Comparison of ENCODE assay signal across 8 mouse cellular contexts in genomic region chr4:43672070-43672469, GRCm38 (mm10). TPM values are rescaled to one million over a fixed set of nuclear protein-coding genes. Genes with fewer than 3 reads are reported as not detected.
DNase-seq lines count a peak whose midpoint lies in the region; ATAC-seq lines count a peak whose summit lies in the region.

No protein-coding gene starts in this region.

- peaks cover 31% of the 10 kb centered on the region for H3K36me3 ChIP-seq in hindbrain, embryonic 15.5 days

- peak overlapping the region; percentile 91 for H3K4me2 ChIP-seq in hindbrain, embryonic 15.5 days

- no peaks in the 10 kb centered on the region for H3K9me3 ChIP-seq in hindbrain, embryonic 15.5 days

- no peaks in the 10 kb centered on the region for H3K27me3 ChIP-seq in hindbrain, embryonic 15.5 days

- WGBS in hindbrain, embryonic 15.5 days, result 0% methylated on average over 2 of the region's 2 CpGs

- no peak overlapping the region for H3K27ac ChIP-seq in hindbrain, embryonic 15.5 days (replicated peaks)

- no peak overlapping the region for H3K9ac ChIP-seq in hindbrain, embryonic 15.5 days

- H3K4me3 ChIP-seq in hindbrain, embryonic 15.5 days, result peak overlapping the region; percentile 93; the same call in 1 of the 2 replicates

- H3K4me1 ChIP-seq in hindbrain, embryonic 15.5 days (replicated peaks), result peaks cover 41% of the 10 kb centered on the region

- peak; percentile 28; the same call in 1 of the 2 replicates for ATAC-seq in hindbrain, embryonic 15.5 days (ENCODE audit: low FRiP score, low read depth)

- peak; percentile 81 for DNase-seq in Muller cell, postnatal 12 days (ENCODE audit: inconsistent ontology term)
- peak; percentile 84 for DNase-seq in cerebellum, adult 11 months
- DNase-seq in forelimb bud, embryonic 11.5 days (ENCODE audit: low read depth, low spot score), result peak; percentile 89
- DNase-seq in layer of hippocampus, postnatal 36 days, result peak; percentile 78 to 79
- peak; percentile 93 for DNase-seq in mesoderm, embryonic 11.5 days (ENCODE audit: low read depth, low spot score)
- DNase-seq in right cerebral cortex, postnatal 10 days (ENCODE audit: low spot score in 2 of 2), result peak; percentile 86 to 93
- peak; percentile 94 for DNase-seq in urinary bladder, postnatal 14 days (ENCODE audit: low spot score)

RNA-seq across cellular contexts. Expression of gene Fam221b, which starts 3.1 kb away (rescaled TPM):
- polyA plus RNA-seq in hindbrain, embryonic 15.5 days (2015; fragmentation: Nextera tagmentation; extraction: Ambion mirVana), result 1.5 and 1.9 TPM in 2 replicates
- total RNA-seq in layer of hippocampus, postnatal 36 days (2021), result 1 to 10 TPM; 1.3 to 1.5 TPM

RNA-seq across cellular contexts. Expression of gene Tmem8b, which starts 3.3 kb away (rescaled TPM):
- 14.2 and 15.4 TPM in 2 replicates for polyA plus RNA-seq in hindbrain, embryonic 15.5 days (2015; fragmentation: Nextera tagmentation; extraction: Ambion mirVana)
- 10 to 100 TPM; 66.7 to 67.3 TPM for total RNA-seq in layer of hippocampus, postnatal 36 days (2021)

RNA-seq across cellular contexts. Expression of gene Hint2, which starts 15.8 kb away (rescaled TPM):
- 73.0 and 80.2 TPM in 2 replicates for polyA plus RNA-seq in hindbrain, embryonic 15.5 days (2015; fragmentation: Nextera tagmentation; extraction: Ambion mirVana)
- total RNA-seq in layer of hippocampus, postnatal 36 days (2021), result 10 to 100 TPM; 29.6 to 33.2 TPM

RNA-seq across cellular contexts. Expression of gene Spag8, which starts 18.7 kb away (rescaled TPM):
- 6.9 and 7.0 TPM in 2 replicates for polyA plus RNA-seq in hindbrain, embryonic 15.5 days (2015; fragmentation: Nextera tagmentation; extraction: Ambion mirVana)
- 1 to 10 TPM in 1 of 2 experiments, under 1 TPM in 1; 0.87 to 1.4 TPM for total RNA-seq in layer of hippocampus, postnatal 36 days (2021)

RNA-seq across cellular contexts. Expression of gene Olfr70, which starts 28.5 kb away (rescaled TPM):
- polyA plus RNA-seq in hindbrain, embryonic 15.5 days (2015; fragmentation: Nextera tagmentation; extraction: Ambion mirVana), result not detected in 2 replicates
- total RNA-seq in layer of hippocampus, postnatal 36 days (2021), result not detected
